Mouse (Mus musculus) heart, embryonic 12.5 days (tissue): ENCODE measurements around the gene Nfkb1. TPM values are rescaled to one million over a fixed set of nuclear protein-coding genes. Genes with fewer than 3 reads are reported as not detected.

ENCODE experiments used
- ATAC-seq: fragments of 200-750 bp; cut with Nextera tagmentation; 2 replicates; pipeline ENCODE4 v1.8.0; 2017; ENCODE audit warnings: moderate TSS enrichment, moderate library complexity; ENCODE audit not compliant: insufficient number of reproducible peaks, low FRiP score
- H3K27ac ChIP-seq: fragments of 300-500 bp; sonication (generic); 2 replicates; pipeline ENCODE4 v1.5.1; 2016; ENCODE audit warnings: mild to moderate bottlenecking, moderate library complexity; ENCODE audit not compliant: poor library complexity, severe bottlenecking
- H3K27me3 ChIP-seq: fragments of 300-500 bp; sonication (generic); replicated peaks from 2 replicates; pipeline ENCODE4 v1.6.1; 2016; ENCODE audit warnings: mild to moderate bottlenecking, moderate library complexity
- H3K36me3 ChIP-seq: fragments of 300-500 bp; sonication (generic); 2 replicates; pipeline ENCODE4 v1.6.1; 2016; ENCODE audit warnings: mild to moderate bottlenecking, moderate library complexity
- H3K4me1 ChIP-seq: fragments of 300-500 bp; sonication (generic); replicated peaks from 2 replicates; pipeline ENCODE4 v1.6.1; 2016; ENCODE audit warnings: mild to moderate bottlenecking
- H3K4me2 ChIP-seq: fragments of 300-500 bp; sonication (generic); 2 replicates; pipeline ENCODE4 v1.6.1; 2016; ENCODE audit warnings: mild to moderate bottlenecking, moderate library complexity
- H3K4me3 ChIP-seq: fragments of 300-500 bp; sonication (generic); 2 replicates; pipeline ENCODE4 v1.5.1; 2016; ENCODE audit warnings: mild to moderate bottlenecking
- H3K9ac ChIP-seq: fragments of 300-500 bp; sonication (generic); 2 replicates; pipeline ENCODE4 v1.6.1; 2016; ENCODE audit warnings: mild to moderate bottlenecking, moderate library complexity
- H3K9me3 ChIP-seq: fragments of 300-500 bp; sonication (generic); replicated peaks from 2 replicates; pipeline ENCODE4 v1.6.1; 2016; ENCODE audit warnings: mild to moderate bottlenecking, moderate library complexity
- WGBS: fragments of 180-500 bp; shearing (Covaris S2); methylation state at CpG from one replicate; pipeline ENCODE4 v1.1.7; 2016; 5-methylcytosine and 5-hydroxymethylcytosine counted together
- polyA plus RNA-seq: library from polyadenylated mRNA; unstranded; fragments of >200 nt; fragmentation: Nextera tagmentation; extraction: Ambion mirVana; gene quantifications from 2 replicates; pipeline ENCODE4 v1.2.1, GENCODE M21; 2016

The Nfkb1 gene
- polyA plus RNA-seq, result 14.3 and 16.6 TPM in 2 replicates

DNA sequence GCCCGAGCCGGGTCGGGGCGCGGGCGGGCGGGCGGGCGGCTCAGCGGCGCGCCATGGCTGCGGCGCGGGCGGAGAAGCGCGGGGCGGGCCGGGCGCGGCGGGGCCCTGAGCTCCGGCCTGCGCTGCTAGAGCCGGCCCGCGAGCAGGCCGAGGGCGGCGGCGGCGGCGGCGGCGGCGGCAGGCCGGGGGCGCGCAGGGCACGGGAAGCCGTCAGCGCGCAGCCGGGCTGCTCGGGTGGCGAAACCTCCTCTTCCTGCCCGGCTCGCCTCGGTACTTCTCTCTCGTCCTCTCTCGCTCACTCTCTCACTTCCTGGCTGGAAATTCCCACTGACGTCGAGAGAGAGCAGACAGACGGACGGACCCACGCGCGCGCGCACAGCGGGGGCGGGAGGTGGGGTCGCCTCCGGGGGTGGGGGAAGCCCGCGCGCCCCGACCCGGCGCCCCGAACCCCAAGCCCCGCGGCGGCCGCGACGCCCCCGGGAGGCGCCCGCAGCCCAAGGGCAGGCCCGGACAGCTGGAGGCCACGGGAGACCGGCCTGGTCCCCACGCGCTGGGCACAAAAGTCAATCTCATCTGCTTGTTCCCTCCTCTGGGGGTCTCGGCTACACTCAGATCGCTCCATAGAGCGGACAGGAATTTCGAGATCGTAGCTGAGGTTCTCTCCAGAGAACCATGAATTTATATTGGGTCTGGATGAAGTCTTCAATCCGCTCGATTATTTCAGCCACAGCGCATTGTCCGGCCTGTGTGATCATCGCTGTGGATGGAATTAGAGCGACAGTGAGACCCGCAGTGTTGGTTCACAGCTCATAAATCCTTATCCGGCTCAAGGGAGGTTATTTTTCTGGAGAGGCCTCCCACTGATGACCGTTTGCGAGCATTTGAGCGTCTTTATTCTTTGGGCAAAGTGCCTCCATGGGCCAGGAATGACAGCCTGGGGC lies at the start of gene Nfkb1:
Gene Nfkb1 (minus strand): TSS at position 357 of the 941 bp plus-strand sequence.
- Histone ChIP-seq H3K4me2 (peak within 1 kb of the TSS; percentile 73), H3K4me1 (peaks cover 44% of the 10 kb centered on the region), H3K4me3 (peak within 1 kb of the TSS; percentile 94), H3K9me3 (no peaks in the 10 kb centered on the region), H3K27me3 (no peaks in the 10 kb centered on the region), H3K27ac (peak within 1 kb of the TSS; percentile 97), H3K9ac (peak within 1 kb of the TSS; percentile 99), H3K36me3 (no peaks in the 10 kb centered on the region)
- ATAC-seq, result peak; percentile 79
- 10% methylated on average over 92 of the region's 102 CpGs for WGBS

DNA sequence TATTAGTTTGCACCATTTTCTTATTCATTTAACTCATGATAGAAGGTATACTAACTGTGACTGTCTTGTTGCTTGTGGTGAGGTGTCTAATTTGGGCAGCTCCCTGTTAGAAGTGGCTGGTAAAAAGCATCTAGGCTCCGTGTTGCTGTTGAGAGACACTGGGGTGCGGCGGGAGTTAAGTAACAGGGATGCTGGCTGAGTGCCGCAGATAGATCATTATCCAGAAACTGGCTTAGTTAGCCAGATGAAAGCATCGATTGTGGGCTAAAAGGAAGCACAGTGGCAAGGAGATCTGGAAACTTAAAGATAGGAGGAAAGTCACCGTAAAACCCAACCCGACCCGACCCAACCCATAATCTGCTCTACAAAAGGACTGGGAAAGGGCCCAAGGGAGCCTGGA lies 49.4 kb upstream of the Nfkb1 start:
- Histone ChIP-seq H3K4me3 (no peak overlapping the region), H3K9ac (no peak overlapping the region), H3K4me2 (no peak overlapping the region), H3K4me1 (0 out of 2 replicates have a peak, but pooled peaks cover 3% of the 10 kb centered on the region), H3K36me3 (no peaks in the 10 kb centered on the region), H3K27ac (no peak overlapping the region), H3K9me3 (no peaks in the 10 kb centered on the region), H3K27me3 (no peaks in the 10 kb centered on the region)
- WGBS, result 76% methylated on average over 8 of the region's 8 CpGs
- no peak for ATAC-seq

DNA sequence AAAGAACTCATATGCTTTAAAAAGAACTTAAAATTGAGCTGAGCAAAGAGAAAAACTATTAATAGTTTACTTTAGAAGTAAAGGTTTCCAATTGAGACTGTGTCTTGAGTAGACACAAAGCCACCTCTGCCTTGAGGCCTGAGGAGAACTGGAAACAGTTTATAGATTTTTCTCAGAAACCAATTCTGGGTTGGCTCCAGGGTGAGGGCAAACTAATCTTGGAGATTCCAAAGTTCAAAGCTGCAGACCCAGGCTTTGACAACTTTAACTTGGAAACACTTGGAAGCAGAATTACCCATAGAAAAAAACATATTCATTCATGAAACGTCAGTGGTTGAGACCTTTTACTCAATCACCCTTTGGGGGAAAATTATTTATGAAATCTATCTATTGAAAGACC lies 43.4 kb upstream of the Nfkb1 start:
- Histone ChIP-seq H3K4me1 (peaks cover 9% of the 10 kb centered on the region), H3K36me3 (no peaks in the 10 kb centered on the region), H3K4me3 (no peak overlapping the region), H3K9me3 (no peaks in the 10 kb centered on the region), H3K27me3 (no peaks in the 10 kb centered on the region), H3K4me2 (no peak overlapping the region), H3K9ac (no peak overlapping the region), H3K27ac (no peak overlapping the region)
- whole genome bisulfite sequencing, result 77% methylated on average over 1 of the region's 1 CpGs
- no peak for ATAC-seq

DNA sequence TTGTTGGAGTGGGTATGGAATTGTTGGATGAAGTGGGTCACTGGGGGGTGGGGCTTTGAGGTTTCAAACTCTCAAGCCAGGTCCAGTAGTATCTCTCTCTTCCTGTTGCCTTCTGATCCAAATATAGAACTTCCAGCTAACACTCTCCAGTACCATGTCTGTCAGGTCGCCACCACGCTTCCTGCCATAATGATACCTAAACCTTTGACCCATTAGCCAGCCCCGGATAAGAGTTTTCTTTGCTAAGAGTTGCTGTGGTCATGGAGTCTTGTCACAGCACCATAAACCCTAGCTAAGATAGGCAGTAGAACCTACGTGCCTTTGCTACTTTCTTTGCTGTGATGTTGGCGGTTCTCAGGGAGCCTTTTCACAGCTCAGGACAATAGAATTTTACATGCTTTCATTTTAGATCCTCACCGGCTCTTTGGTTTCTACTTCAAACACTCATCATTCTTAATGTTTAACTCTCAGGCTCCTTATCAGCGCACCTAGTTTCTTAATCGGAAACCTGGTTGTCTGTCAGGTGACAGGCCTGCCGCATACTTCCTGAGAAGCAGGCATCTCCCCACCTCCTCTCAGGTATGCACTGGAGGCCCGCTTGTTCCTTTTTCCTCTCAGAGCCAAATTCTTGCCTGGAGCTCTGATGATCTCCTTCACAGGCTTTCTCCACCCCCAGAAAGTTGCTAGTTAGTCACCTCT lies 41.5 kb upstream of the Nfkb1 start:
- Histone ChIP-seq H3K9ac (no peak overlapping the region), H3K36me3 (no peaks in the 10 kb centered on the region), H3K4me1 (peaks cover 6% of the 10 kb centered on the region), H3K27ac (no peak overlapping the region), H3K4me3 (no peak overlapping the region), H3K4me2 (no peak overlapping the region), H3K27me3 (no peaks in the 10 kb centered on the region), H3K9me3 (no peaks in the 10 kb centered on the region)
- no peak for ATAC-seq
- 75% methylated on average over 10 of the region's 10 CpGs for WGBS

DNA sequence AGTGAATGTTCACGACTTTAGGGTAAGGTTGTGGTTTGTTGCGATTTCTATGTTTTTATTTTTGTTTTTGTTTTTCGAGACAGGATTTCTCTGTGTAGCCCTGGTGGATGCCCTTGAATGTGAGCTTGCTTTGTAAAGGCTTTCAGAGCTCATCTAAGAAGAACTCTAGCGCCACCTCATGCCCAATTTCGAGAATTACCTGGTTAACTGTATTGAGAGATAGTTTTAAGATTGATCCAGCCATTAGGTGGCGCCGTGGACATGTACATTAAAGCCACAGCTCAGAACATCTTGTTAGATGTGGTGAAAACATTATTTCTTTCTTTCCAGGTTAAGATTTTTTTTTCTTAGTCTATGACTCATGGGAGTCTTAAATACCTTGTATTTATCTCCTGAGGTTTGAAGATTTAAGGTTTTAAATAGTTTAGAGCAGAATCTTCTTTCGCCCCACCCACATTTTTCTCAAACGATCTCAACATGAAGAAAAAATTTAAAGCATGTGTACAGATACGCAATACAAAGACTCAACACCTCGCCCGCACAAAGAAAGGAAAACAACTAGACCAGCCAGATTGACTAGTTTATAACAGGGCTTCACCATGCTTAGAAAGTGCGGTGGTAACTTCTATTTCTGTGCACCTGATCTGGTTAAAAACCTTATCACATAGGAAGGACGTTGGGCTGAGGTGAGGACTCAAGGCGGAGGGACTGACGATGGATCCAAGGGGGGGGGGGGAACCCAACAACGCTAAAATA lies 40.1 kb upstream of the Nfkb1 start:
- H3K27ac ChIP-seq, result no peak overlapping the region
- H3K4me2 ChIP-seq, result peak overlapping the region; percentile 55
- WGBS, result 14% methylated on average over 17 of the region's 17 CpGs
- no peak overlapping the region for H3K9ac ChIP-seq
- H3K36me3 ChIP-seq, result no peaks in the 10 kb centered on the region
- ATAC-seq, result peak; percentile 81
- H3K27me3 ChIP-seq, result no peaks in the 10 kb centered on the region
- no peaks in the 10 kb centered on the region for H3K9me3 ChIP-seq
- peak overlapping the region; percentile 26; the same call in 1 of the 2 replicates for H3K4me3 ChIP-seq
- H3K4me1 ChIP-seq, result peaks cover 15% of the 10 kb centered on the region

DNA sequence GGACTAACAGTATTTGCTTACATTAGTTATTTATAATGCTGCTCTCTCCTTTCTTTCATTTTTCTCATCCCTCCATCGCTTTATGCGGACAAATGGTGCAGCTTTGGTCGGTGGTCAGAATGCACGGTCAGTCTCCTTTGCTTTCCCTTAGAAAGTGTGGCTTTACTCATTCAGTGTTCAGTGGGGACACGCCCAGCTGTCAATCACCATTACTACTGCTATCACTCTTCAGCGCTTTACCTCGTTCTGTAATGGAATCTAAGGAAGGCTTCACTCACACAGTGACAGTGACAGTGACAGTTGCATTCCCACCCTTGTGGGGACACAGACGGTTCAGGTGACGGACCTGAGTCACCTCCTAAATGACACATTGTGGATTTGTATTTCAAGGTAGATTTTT lies 39.4 kb upstream of the Nfkb1 start:
- 33% methylated on average over 9 of the region's 9 CpGs for WGBS
- Histone ChIP-seq H3K9me3 (no peaks in the 10 kb centered on the region), H3K27ac (no peak overlapping the region), H3K9ac (peak overlapping the region; percentile 35; the same call in 1 of the 2 replicates), H3K36me3 (no peaks in the 10 kb centered on the region), H3K27me3 (no peaks in the 10 kb centered on the region), H3K4me1 (peaks cover 15% of the 10 kb centered on the region), H3K4me2 (peak overlapping the region; percentile 47), H3K4me3 (no peak overlapping the region)
- ATAC-seq, result 0 out of 2 replicates have a peak, but pooled peaks have one; percentile 56

DNA sequence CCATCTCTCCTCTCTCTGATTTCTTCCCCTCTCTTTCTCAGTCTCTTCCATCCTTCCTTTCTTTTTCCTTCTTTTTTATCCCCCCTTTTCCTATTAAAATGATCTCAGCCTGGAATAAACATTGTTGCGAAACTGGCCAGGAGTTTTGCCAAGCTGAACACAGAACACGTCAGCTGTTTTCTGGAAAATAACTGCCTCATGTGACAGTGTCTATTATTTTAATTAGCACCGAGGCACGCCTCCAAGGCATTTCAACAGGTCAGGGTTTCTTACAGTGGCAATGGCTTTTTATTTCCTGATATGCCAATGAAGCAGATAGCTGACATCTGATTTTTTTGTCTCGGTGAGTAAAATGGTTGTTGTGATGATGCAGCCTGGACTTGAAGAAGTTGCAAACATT lies 38.2 kb upstream of the Nfkb1 start:
- no peak overlapping the region for H3K4me3 ChIP-seq
- no peak overlapping the region for H3K27ac ChIP-seq
- no peak overlapping the region for H3K9ac ChIP-seq
- WGBS, result 75% methylated on average over 5 of the region's 5 CpGs
- no peaks in the 10 kb centered on the region for H3K36me3 ChIP-seq
- peaks cover 15% of the 10 kb centered on the region for H3K4me1 ChIP-seq
- H3K27me3 ChIP-seq, result no peaks in the 10 kb centered on the region
- no peaks in the 10 kb centered on the region for H3K9me3 ChIP-seq
- H3K4me2 ChIP-seq, result no peak overlapping the region
- ATAC-seq, result no peak

DNA sequence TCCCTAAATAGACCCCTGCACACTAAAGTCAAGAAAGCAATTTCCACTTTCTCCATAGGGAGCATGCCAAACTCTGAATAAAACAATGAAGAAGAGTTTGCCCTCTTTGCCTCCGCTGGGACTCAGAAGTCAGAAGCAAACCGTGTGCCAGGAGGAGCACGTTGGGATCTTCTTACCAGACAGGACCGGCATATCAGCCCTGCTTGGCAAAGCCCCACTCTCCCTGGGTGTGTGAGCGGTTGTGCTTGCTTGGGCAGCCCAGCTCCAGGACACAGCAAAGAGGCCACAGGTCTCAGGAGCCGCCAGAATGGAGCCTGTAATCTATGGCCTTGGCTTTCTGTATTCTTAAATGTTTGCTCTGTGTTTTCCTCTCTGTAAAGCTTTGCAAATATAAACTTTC lies 37.6 kb upstream of the Nfkb1 start:
- WGBS, result 76% methylated on average over 6 of the region's 6 CpGs
- Histone ChIP-seq H3K27ac (no peak overlapping the region), H3K9me3 (no peaks in the 10 kb centered on the region), H3K36me3 (no peaks in the 10 kb centered on the region), H3K4me3 (no peak overlapping the region), H3K4me1 (peaks cover 15% of the 10 kb centered on the region), H3K27me3 (no peaks in the 10 kb centered on the region), H3K4me2 (no peak overlapping the region), H3K9ac (no peak overlapping the region)
- no peak for ATAC-seq

DNA sequence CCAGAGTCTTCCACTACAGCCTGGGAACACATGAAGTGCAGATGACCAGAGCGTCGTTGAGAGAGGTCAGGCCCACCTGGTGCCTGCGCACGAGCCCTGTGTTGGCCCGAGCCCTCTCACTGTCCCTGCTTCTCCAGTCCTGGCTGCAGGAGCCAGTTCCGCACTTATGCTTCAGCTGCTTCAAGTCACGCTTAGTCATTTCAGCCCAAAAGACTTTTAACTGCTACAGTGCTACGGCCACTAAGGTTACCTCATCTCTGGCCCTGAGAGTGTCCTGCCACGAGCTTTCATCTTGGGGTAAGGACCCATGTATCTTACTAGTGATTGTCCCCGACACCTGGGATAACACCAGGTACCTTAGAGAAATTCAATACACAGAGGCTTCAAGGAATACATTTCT lies 36.0 kb upstream of the Nfkb1 start:
- Histone ChIP-seq H3K27ac (no peak overlapping the region), H3K36me3 (no peaks in the 10 kb centered on the region), H3K9ac (no peak overlapping the region), H3K4me1 (peaks cover 15% of the 10 kb centered on the region), H3K4me3 (no peak overlapping the region), H3K27me3 (no peaks in the 10 kb centered on the region), H3K9me3 (no peaks in the 10 kb centered on the region), H3K4me2 (no peak overlapping the region)
- WGBS, result 83% methylated on average over 10 of the region's 10 CpGs
- no peak for ATAC-seq

DNA sequence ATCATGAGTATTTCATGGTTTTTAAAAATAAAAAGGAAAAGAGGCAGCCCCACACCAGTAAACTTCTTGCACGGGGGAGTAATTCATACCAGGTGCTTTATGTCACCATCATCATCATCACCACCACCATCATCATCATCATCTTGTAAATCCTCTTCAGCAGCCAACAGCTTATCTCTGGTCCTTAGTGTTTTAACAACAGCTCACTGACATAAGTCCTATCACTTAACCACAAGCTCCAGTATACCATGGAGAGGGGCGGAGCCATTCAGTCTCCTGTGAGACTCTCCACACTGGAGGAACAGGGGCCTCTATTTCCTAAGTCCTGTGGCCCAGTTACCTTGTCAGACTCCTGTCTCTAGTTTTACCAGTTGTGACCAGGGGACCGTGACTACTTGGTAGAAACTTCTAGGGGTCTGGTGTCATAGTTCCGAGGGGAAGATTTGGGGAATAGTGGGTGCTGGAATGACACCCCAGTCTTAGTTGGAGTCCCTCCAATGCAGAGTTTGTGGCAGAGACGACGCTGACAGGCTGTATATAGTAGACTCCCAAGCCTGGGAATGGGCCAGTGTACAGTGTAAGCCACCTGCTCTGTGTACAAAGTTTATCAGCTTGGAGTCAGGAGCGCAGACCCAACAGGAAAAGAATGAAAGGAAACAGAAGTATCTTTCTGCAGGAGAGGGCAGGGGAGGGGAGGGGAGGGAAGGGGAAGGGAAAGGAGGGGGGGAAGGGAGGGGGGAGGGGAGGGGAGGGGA lies 35.4 kb upstream of the Nfkb1 start:
- H3K27me3 ChIP-seq, result no peaks in the 10 kb centered on the region
- H3K4me2 ChIP-seq, result no peak overlapping the region
- no peak overlapping the region for H3K27ac ChIP-seq
- H3K4me1 ChIP-seq, result peaks cover 15% of the 10 kb centered on the region
- WGBS, result 63% methylated on average over 7 of the region's 7 CpGs
- no peaks in the 10 kb centered on the region for H3K9me3 ChIP-seq
- H3K4me3 ChIP-seq, result no peak overlapping the region
- no peak overlapping the region for H3K9ac ChIP-seq
- no peak for ATAC-seq
- no peaks in the 10 kb centered on the region for H3K36me3 ChIP-seq
